Mouse (Mus musculus): Measurements from ENCODE around the gene Tmprss12.
A peak's percentile ranks its signal among the peaks of the same experiment; 100 is the strongest.
"Not testable (repeated sequence)": the region's sequence is repeated elsewhere in the genome, so short reads cannot be mapped to it uniquely, and the experiment has no call there.

The Tmprss12 gene

GRCm38 (mm10) chr15:100274790-100275559 is 5.7 kb upstream of the Tmprss12 start:
- no peak for DNase-seq (ENCODE audit: low read depth)

GRCm38 (mm10) chr15:100276403-100276802 is 4.2 kb upstream of the Tmprss12 start:
- DNase-seq (ENCODE audit: low read depth), result no peak

- no peak for DNase-seq (ENCODE audit: low read depth)
Measured at GRCm38 (mm10) chr15:100277586-100277985, 3.1 kb upstream of the Tmprss12 start.

- DNase-seq (ENCODE audit: low read depth), result no peak
Measured at GRCm38 (mm10) chr15:100288980-100289379, 8.3 kb downstream of the Tmprss12 start.

- no peak for DNase-seq (ENCODE audit: low read depth)
Measured at GRCm38 (mm10) chr15:100290858-100291257, 10.2 kb downstream of the Tmprss12 start.

- no peak for DNase-seq (ENCODE audit: low read depth)
Measured at GRCm38 (mm10) chr15:100292326-100292725, 11.7 kb downstream of the Tmprss12 start.

GRCm38 (mm10) chr15:100297856-100298255 is 17.2 kb downstream of the Tmprss12 start:
- no peak for DNase-seq (ENCODE audit: low read depth)

GRCm38 (mm10) chr15:100300499-100300898 is 19.9 kb downstream of the Tmprss12 start:
- no peak for DNase-seq (ENCODE audit: low read depth)

- DNase-seq (ENCODE audit: low read depth), result no peak
Measured at GRCm38 (mm10) chr15:100301556-100301955, 20.9 kb downstream of the Tmprss12 start.

GRCm38 (mm10) chr15:100303428-100304018 is 22.9 kb downstream of the Tmprss12 start:
- no peak for DNase-seq (ENCODE audit: low read depth)

GRCm38 (mm10) chr15:100304019-100304991 is 23.7 kb downstream of the Tmprss12 start, which contains the start of gene Mettl7a1:
Gene Mettl7a1 (plus strand): TSS chr15:100304140.
- peak; percentile 60 for DNase-seq (ENCODE audit: low read depth)

- no peak for DNase-seq (ENCODE audit: low read depth)
Measured at GRCm38 (mm10) chr15:100306201-100306600, 25.6 kb downstream of the Tmprss12 start.

- not testable (repeated sequence) for DNase-seq (ENCODE audit: low read depth)
Measured at GRCm38 (mm10) chr15:100307438-100308096, 26.9 kb downstream of the Tmprss12 start.

- DNase-seq (ENCODE audit: low read depth), result no peak
Measured at GRCm38 (mm10) chr15:100312346-100312745, 31.7 kb downstream of the Tmprss12 start.

- DNase-seq (ENCODE audit: low read depth), result no peak
Measured at GRCm38 (mm10) chr15:100314448-100315145, 34.0 kb downstream of the Tmprss12 start.

- DNase-seq (ENCODE audit: low read depth), result not testable (repeated sequence)
Measured at GRCm38 (mm10) chr15:100318014-100318671, 37.5 kb downstream of the Tmprss12 start.

- no peak for DNase-seq (ENCODE audit: low read depth)
Measured at GRCm38 (mm10) chr15:100319884-100320283, 39.2 kb downstream of the Tmprss12 start.

GRCm38 (mm10) chr15:100320295-100320905 is 39.8 kb downstream of the Tmprss12 start:
- DNase-seq (ENCODE audit: low read depth), result no peak

GRCm38 (mm10) chr15:100321134-100321533 is 40.5 kb downstream of the Tmprss12 start:
- DNase-seq (ENCODE audit: low read depth), result no peak

GRCm38 (mm10) chr15:100324021-100324591 is 43.5 kb downstream of the Tmprss12 start:
- DNase-seq (ENCODE audit: low read depth), result no peak
